Mouse (Mus musculus): ENCODE results near the gene Pih1d1.

Pih1d1 gene

DNA sequence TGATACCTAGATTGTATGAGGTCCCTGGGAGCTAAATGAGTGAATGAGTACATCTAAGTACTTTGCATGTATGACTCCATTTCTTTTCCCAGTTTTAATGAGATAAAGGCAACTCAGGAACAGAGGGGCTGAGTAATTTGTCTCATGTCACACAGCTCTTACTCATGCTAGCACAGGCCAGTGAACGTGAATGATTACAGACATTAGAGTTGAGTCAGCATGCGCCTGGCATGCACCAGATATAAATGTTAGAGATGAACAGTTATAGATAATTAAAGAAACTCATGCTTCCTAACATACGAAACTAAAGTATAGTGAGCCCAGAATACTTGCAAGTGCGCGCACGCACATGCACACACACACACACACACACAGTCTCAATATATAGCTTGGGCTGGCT, 36.1 kb downstream of the Pih1d1 start:
- intact Hi-C loops (cut with DNase I): no loop called here

DNA sequence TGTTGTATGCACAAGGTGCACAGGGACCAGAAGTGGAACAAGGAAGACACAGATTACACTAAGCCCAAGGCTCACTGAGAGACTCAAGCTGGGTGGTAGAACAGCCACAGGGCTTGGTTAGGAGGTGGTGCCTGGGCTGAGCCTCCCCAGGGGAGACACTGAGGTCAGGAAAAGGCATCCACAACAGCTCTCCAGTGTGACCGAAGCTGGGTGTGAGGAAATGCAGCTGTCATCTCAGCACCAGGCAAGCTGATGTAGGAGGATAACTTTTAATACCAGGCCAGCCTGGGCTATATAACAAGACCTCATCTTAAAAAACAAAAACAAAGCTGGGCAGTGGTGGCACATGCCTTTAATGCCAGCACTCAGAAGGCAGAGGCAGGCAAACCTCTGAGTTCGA, 37.1 kb downstream of the Pih1d1 start:
- intact Hi-C loops (cut with DNase I): no loop called here

DNA sequence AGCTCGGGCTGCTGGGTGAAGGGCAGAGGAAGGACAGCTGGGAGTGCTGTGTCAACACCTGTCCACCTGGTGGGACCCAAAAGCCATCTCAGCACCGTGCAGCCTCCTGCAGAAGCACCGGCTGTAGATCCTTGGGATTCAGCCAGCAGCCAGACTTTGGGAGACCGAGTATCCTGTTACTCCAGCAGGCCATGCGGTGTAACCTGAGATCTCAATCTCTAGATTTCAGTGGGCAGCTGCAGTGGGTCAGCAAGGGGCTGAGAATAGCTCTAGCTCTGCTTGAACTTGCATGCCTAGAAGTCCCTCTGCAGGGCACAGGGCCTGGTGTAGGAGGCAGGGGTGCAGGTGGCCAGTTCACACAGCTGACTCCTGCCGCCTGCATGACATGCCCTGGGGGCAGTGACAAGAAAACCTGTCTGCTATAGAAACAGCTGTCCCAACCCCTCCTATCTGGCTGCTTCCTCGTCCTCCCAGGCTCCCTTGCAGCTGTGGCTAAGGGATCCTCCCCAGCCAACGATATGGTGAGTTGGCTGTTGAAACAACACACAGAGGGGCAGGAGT, 37.8 kb downstream of the Pih1d1 start:
- intact Hi-C loops (cut with DNase I): no loop called here

DNA sequence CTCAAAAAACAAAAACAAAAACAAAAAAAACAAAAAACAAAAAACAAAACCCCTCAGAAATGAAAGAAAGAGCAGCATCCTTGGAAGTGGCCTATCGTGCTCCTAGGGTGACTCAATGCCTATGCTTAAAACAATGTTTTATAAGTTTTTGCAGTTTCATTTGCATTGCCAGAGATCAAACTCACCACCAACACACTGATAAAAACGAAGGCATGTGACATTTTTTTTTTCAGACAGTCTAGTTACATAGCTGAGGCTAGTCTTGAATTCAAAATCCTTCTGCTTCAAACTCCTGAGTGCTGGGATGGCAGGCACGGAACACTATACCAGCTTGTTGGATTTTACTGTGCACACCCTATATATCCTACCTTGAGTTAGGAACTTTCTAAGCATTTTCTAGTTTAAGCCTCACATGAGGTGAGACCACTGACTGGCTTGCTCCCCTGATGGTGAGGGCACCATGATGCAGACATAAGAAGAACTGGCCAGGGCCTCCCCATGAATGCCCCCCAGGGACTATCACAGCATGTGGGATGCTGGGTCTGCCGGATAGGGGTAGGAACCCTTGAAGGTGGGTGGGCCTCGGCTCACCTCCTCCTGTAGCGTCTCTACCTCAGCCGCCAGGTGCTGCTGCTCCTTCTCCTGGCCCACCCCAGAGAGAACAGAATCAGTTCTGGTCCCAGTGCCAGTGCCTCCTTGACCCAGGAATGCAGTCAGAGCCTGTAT, 38.6 kb downstream of the Pih1d1 start:
- intact Hi-C loops (cut with DNase I): no loop called here

DNA sequence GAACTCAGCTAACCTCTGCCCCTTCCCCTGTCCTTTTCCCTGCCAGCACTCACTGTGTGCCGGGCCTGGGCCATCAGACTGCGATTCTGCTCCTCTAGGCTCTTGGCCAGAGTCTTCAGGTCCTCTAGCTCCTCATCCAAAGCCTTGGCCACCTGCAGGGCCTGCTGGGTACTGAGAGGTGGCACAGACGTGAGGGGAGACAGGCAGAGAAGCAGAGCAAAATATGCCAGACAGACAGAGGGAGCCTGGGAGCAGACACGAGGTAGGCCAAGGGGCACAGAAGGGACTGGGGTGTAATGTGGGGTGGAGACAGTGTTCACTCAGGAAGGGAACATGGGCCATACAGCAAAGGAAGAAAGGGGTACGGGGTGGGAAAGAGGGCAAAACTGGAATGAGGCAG, 39.3 kb downstream of the Pih1d1 start:
- intact Hi-C loops (cut with DNase I): no loop called here

DNA sequence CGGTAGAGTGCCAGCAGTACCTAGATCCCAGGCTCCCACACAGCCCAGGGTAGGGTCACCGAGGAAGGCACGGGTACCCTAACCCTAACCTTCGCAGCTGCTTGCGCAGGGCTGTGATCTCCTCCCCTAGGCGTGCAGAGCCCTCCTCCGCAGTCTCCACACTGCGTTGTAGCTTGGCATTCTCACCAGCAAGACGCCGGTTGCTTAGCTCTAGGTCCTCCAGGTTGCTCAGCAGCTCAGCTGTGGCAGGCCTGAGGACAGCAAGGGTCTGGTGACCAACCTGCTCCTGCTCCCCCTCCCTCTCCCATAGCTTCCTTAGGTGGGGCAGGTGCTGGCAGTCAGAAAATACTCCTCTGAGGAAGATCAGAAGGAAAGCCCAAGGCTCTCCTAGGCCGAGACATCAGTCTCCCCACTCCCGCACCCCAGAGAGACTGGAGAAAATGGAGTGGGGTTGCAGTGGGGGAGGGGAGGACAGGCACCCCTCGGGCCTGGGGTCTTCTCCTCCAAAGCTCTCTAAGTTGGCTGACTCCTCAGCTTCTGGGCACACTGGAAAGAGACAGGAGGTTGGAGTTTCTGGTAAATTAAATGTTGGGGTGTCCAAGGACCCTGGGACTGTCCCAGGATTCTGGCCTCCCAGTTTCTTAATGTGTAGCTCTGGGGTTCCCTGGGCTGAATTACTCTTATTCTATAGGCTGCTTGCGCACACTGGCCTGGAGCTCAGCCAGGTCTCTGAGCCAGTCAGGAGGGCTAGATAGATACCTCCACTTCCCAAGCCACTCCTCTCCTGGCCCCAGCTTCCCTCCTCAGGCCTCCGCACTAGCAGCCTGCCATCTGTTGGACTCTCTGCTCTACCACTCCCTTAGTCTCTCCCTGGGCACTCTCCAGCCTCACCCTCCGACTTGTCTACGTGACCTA, 40.0 kb downstream of the Pih1d1 start:
- intact Hi-C loops (cut with DNase I): no loop called here

DNA sequence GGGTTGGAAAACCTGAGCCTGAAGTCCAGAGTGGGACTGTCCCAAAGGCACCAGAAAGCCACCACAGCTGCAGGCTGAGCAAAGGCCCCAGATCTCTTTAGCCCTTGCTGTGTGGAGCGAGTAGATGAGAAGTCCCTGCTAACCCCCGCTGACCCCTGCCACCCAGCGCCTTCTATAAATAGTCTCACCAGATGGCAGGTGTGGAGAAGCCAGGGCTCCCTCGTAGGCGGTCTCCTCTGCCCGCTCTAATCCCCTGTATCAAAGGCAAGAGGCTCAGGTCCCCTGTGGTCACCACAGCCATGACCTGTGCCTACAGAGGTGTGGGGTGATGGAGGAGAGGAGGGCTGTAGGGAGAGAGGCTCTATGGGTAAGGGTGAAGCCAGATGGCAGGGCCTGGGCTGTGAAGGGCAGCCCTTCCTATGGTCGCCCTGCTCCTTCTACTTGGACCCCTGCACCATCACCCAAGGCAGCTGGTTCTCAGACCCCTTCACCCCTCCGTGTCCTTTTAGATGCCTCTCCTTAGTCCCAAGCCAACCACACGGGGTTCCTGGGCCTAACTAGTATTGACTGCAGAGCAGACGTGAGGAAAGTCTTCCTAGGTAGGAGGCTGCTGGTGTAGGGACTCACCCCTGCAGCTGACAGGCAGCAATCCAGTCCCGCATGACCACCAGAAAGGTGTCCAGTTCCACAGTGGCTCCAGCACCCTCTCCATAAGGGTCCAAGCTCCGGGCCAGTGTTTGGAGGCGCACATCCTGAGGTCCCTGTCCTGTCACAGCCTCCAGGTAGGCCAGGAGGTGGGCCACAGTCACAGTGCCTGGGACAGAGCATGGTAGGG, 41.5 kb downstream of the Pih1d1 start:
- intact Hi-C loops (cut with DNase I): no loop called here

DNA sequence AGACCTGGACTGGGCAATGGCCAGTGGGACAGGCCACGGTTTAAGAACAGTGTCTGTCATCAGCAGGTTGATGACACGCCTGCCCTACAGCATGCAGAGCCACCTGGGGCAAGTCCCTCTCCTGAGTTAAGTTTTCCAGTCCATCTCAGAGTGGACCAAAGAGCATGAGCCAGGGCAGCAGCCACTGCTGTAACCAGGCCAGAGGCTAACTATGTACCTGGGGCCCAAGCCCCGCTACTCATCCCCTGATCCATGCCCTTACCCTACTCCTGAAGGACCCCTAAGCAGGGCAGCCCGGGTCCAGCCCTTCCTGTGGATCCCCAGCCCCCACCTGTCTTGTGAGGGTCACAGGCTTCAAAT, 42.1 kb downstream of the Pih1d1 start:
- intact Hi-C loops (cut with DNase I): no loop called here

DNA sequence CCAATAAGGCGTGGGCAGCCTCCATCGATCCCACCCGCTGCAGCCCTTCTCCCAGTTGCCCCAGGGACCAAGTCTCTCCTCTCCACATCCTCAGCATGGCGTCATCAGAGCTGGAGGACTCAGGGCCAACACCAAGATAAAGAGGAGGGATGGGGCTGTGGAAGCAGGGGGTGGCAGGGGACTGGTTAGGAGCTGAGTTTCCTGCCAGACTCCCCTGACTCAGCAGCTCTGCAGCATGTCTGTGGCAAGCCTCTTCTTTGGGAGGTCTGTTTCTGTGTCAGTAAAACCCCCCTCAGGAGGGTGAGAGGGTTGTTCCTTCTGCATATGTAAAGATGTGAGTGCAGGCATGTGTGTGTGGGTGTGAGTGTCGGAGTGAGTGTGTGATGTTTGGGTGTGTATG, 42.9 kb downstream of the Pih1d1 start:
- intact Hi-C loops (cut with DNase I): no loop called here

DNA sequence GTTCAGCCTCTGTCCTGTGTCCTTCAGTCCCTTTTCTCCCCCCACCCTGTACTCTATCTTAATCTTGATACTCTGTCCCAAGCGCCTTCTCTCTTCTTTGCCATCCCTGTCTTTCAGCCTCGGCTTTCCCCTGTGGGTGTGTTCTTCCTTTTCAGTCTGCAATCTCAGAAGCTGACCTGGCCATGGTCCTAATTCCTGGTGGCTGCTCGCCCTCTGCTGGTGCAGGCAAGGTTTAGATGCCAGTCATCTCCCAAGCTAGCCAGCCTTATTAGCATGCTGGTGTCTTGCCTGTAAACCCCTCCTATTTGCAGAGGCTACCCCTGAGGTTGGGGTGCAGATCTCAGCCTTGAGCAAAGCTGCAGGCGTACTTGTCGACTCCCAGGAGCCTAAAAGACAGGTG, 44.3 kb downstream of the Pih1d1 start:
- intact Hi-C loops (cut with DNase I): no loop called here

DNA sequence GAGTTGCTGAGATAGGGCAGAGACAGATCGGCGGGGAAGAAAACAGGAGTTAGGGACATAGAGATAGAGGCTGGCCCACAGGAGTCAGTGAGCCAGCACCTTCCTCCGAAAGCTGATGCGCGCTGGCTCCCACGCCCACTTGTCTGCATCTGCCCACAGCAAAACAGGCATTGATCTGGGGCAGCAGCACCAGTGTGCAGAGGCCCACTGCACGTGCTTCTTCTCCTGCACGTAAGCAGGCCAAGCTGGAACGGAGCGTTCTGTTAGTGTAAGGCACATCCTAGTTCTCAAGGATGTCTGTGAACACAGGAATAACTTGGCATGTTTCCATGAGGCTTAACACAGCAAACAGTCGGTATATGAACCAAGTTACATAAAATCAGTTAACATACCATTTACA, 44.9 kb downstream of the Pih1d1 start:
- intact Hi-C loops (cut with DNase I): no loop called here

DNA sequence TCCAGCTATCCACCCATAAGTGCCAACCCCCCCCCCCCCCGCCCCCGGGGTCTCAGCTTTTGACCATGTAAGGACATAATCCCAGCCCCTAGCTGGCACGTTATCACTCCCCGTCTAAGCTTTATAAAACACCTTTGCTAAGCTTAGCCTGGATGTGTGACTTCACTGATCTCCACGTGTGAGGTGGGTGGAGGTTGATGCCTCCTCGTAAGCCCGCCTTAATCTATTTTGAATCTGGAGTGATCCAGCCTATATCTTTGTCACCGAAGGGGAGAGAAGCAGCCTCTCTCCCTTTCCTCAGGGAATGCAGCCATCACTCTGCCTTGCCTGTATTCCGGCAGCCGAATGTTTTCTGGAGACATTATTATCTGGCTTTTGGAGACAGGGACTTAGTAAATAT, 48.6 kb downstream of the Pih1d1 start:
- intact Hi-C loops (cut with DNase I): loop anchor here (5.0 kb wide), 2 partner anchors 110 to 125 kb away; partner anchors contain the start of gene Rcn3

DNA sequence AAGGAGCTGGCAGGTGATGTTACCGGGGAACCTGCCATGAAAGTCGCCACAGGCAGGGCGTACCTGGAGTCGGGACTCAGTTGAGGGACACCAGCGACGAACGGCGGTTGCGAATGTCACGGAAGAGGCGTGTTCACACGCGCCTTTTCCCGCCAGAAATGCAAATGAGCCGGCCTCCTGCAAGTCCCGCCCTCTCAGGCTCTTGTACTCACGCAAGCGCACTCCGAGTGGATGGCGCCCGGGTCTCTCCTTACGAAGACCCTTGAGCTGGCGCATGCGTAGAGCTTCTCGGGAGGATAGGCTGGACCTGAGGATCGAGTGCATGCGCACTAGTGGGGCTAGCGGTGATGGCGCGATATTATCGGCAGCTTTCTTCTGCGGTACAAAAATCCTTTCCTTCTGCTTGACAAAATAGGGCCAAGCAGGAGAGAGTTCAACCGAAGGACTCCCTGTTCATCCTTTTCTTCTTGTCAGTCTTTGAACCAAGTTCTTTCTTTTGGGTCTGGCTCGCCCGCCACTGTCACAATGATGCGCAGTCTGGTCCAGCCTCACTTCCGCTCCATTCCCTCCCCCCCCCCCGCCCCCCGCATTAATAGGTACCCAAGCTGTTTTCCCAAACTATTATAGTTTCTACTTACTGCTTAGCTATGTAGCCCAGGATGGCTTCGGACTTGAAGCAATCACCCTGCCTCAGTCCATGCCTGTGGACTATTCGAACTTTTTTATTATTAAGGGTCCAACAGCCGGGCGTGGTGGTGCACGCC, 50.5 kb downstream of the Pih1d1 start, which contains the start of gene Ccdc155:
Gene Ccdc155 (minus strand): TSS at position 513 of the 764 bp plus-strand sequence.
- intact Hi-C loops (cut with DNase I): loop anchor here (5.0 kb wide), 2 partner anchors 112 to 127 kb away; partner anchors contain the start of gene Rcn3

DNA sequence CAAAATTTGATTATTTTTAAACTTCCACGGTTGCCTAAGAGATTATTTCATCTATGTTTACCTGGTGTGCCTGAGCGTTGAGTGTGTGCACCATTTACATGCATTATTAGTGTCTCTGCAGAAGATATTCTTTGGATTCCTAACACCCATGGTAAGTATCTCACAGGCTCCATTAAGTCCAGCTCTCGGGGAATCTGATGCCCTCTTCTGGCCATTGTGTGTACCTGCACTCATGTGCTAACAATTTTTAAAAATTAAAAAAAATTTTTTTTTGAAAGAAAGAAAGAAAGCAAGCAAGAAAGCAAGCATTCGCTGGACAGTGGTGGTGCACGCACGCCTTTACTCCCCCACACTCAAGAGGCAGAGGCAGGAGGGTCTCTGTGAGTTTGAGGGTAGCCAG, 54.2 kb downstream of the Pih1d1 start:
- intact Hi-C loops (cut with DNase I): no loop called here

Small RNA genes within 50 kb of the gene (microRNA-seq; reads per million reads assigned to microRNA genes)
- gene Mir150 (159 to 415 reads per million in 2 experiments), gene Mir5121 (30.7 to 37.6 reads per million in 2 experiments), gene Mir7055 (0 reads per million in 2 experiments)

Measured in adrenal gland (tissue).